Mouse (Mus musculus): Measurements from ENCODE around the gene Ttc8.

DNA sequence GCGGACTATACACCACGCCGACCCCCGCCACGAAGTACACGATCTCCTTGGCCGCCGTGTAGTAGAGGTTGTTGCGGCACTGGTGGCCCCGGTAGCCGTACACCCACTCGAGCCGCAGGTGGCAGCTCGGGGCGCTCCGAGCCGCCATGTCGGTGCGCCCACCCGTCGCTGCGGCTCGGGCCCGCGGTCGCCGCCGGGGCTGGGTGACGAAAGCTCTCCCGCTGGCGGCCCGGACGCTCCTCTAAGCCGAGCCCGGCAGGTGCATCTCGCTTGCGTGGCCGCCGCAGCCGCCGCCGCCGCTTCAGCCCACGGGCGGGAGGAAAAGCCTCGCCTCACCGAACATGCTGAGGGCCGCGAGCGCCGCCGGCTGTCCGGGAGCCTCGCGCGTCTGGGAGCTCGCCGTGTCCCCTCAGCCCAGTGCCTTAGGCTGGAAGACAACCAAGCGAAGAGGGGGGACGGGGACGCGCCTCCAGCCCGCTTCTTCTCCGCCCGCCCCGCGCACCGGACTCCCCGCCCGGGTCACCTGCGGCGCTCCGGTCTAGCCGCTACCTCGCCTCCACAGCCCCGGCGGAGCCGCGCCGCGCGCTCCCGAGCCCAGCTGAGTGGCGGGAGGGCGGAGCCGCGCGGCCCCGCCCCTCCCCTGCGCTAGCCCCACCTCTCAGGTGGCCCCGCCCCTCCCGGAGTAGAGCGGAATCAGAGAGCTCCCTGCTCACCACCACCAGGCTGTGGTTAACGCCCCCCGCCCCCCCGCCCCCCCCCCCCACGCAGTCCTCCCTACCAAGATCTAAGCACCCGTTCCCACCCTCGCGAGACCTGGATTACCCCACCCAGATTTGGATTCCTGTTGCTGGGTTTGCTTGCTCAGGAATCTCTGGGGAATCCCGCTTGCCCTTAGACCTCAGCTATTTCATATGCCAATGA lies 19.2 kb upstream of the Ttc8 start, which contains the start of gene Eml5:
- TF ChIP-seq CTCF (IDR thresholded peaks at IDR 0.05; ENCODE audit: low read depth, low read length) (no peak), POLR2A (IDR thresholded peaks at IDR 0.05; ENCODE audit: borderline replicate concordance, low read depth, low read length) (no peak)
